12 mouse cellular contexts compared by ENCODE assay signal in genomic region chr3:105127881-105128280, GRCm38 (mm10).
DNase-seq lines count a peak whose midpoint lies in the region; ATAC-seq and TF ChIP-seq lines count a peak whose summit lies in the region.
"Had no signal": no experiment of that assay in that cellular context is flagged by ENCODE, and none has a peak within 500 bp of the region (broad histone marks: within the 10 kb centered on the region; RNA-seq: fewer than 3 reads in every experiment).

No protein-coding gene starts in this region.

- H3K4me3 ChIP-seq in forebrain, embryonic 15.5 days, result no peak overlapping the region
- no peak overlapping the region for H3K4me3 ChIP-seq in forebrain, embryonic 12.5 days (replicated peaks)
- H3K4me3 ChIP-seq in lung, embryonic 14.5 days (ENCODE audit: low read depth, low read length), result no peak overlapping the region
- no peak overlapping the region for H3K4me3 ChIP-seq in forebrain, embryonic 16.5 days (replicated peaks; ENCODE audit: low read length)
- H3K4me3 ChIP-seq in stomach, embryonic 14.5 days (ENCODE audit: low read depth, low read length), result no peak overlapping the region
- no peak overlapping the region for H3K4me3 ChIP-seq in kidney, embryonic 14.5 days (ENCODE audit: low read length)
- H3K4me3 ChIP-seq: heart, embryonic 13.5 days; midbrain, embryonic 12.5 days had no signal

- no peaks in the 10 kb centered on the region for H3K36me3 ChIP-seq in forebrain, embryonic 15.5 days
- H3K36me3 ChIP-seq in forebrain, embryonic 12.5 days (replicated peaks), result no peaks in the 10 kb centered on the region
- no peaks in the 10 kb centered on the region for H3K36me3 ChIP-seq in lung, embryonic 14.5 days (ENCODE audit: insufficient read depth)
- no peaks in the 10 kb centered on the region for H3K36me3 ChIP-seq in forebrain, embryonic 16.5 days (ENCODE audit: control insufficient read depth, insufficient read depth)
- no peaks in the 10 kb centered on the region for H3K36me3 ChIP-seq in stomach, embryonic 14.5 days (ENCODE audit: control insufficient read depth, insufficient read depth, low read length)
- H3K36me3 ChIP-seq in kidney, embryonic 14.5 days (ENCODE audit: control insufficient read depth, insufficient read depth, low read length), result no peaks in the 10 kb centered on the region
- H3K36me3 ChIP-seq: heart, embryonic 13.5 days; midbrain, embryonic 12.5 days had no signal

- no peak for TF ChIP-seq CTCF in lung, embryonic 14.5 days (IDR thresholded peaks at IDR 0.05; ENCODE audit: low read depth)

- no peak overlapping the region for H3K4me2 ChIP-seq in forebrain, embryonic 15.5 days (replicated peaks)
- no peak overlapping the region for H3K4me2 ChIP-seq in forebrain, embryonic 12.5 days
- H3K4me2 ChIP-seq in lung, embryonic 14.5 days, result no peak overlapping the region
- no peak overlapping the region for H3K4me2 ChIP-seq in forebrain, embryonic 16.5 days (ENCODE audit: low read length)
- H3K4me2 ChIP-seq in stomach, embryonic 14.5 days (replicated peaks; ENCODE audit: low read depth, low read length), result no peak overlapping the region
- no peak overlapping the region for H3K4me2 ChIP-seq in kidney, embryonic 14.5 days (replicated peaks; ENCODE audit: low read depth, low read length)
- H3K4me2 ChIP-seq: heart, embryonic 13.5 days; midbrain, embryonic 12.5 days had no signal

- no peak overlapping the region for H3K27ac ChIP-seq in forebrain, embryonic 15.5 days (replicated peaks)
- H3K27ac ChIP-seq in forebrain, embryonic 12.5 days, result no peak overlapping the region
- no peak overlapping the region; the same call in 1 of the 2 replicates for H3K27ac ChIP-seq in lung, embryonic 14.5 days (ENCODE audit: low read depth)
- no peak overlapping the region for H3K27ac ChIP-seq in forebrain, embryonic 16.5 days (ENCODE audit: low read length)
- peak overlapping the region; percentile 87 for H3K27ac ChIP-seq in stomach, embryonic 14.5 days (ENCODE audit: low read length)
- H3K27ac ChIP-seq in kidney, embryonic 14.5 days (ENCODE audit: low read depth, low read length), result no peak overlapping the region
- H3K27ac ChIP-seq: heart, embryonic 13.5 days; midbrain, embryonic 12.5 days had no signal

- H3K9me3 ChIP-seq in forebrain, embryonic 15.5 days, result no peaks in the 10 kb centered on the region
- H3K9me3 ChIP-seq in forebrain, embryonic 12.5 days, result no peaks in the 10 kb centered on the region
- no peaks in the 10 kb centered on the region for H3K9me3 ChIP-seq in lung, embryonic 14.5 days (ENCODE audit: low read depth, low read length)
- H3K9me3 ChIP-seq in forebrain, embryonic 16.5 days (ENCODE audit: control insufficient read depth, low read length), result no peaks in the 10 kb centered on the region
- no peaks in the 10 kb centered on the region for H3K9me3 ChIP-seq in stomach, embryonic 14.5 days (ENCODE audit: control insufficient read depth, low read depth, low read length)
- no peaks in the 10 kb centered on the region; the same call in 1 of the 2 replicates for H3K9me3 ChIP-seq in kidney, embryonic 14.5 days (ENCODE audit: control insufficient read depth, low read length)
- H3K9me3 ChIP-seq: midbrain, embryonic 12.5 days had no signal

- no peaks in the 10 kb centered on the region for H3K27me3 ChIP-seq in forebrain, embryonic 15.5 days
- H3K27me3 ChIP-seq in forebrain, embryonic 12.5 days, result no peaks in the 10 kb centered on the region
- no peaks in the 10 kb centered on the region for H3K27me3 ChIP-seq in lung, embryonic 14.5 days (ENCODE audit: insufficient read depth, low read length)
- H3K27me3 ChIP-seq in forebrain, embryonic 16.5 days (replicated peaks; ENCODE audit: control insufficient read depth, insufficient read depth, low read length), result no peaks in the 10 kb centered on the region
- no peaks in the 10 kb centered on the region for H3K27me3 ChIP-seq in stomach, embryonic 14.5 days (ENCODE audit: control insufficient read depth, insufficient read depth, low read length)
- no peaks in the 10 kb centered on the region for H3K27me3 ChIP-seq in kidney, embryonic 14.5 days (ENCODE audit: control insufficient read depth, insufficient read depth, low read length)
- H3K27me3 ChIP-seq: heart, embryonic 13.5 days; midbrain, embryonic 12.5 days had no signal

- no peak overlapping the region for H3K9ac ChIP-seq in forebrain, embryonic 15.5 days (replicated peaks)
- H3K9ac ChIP-seq in forebrain, embryonic 12.5 days, result no peak overlapping the region
- H3K9ac ChIP-seq in lung, embryonic 14.5 days, result no peak overlapping the region
- no peak overlapping the region for H3K9ac ChIP-seq in forebrain, embryonic 16.5 days (replicated peaks; ENCODE audit: low read depth, low read length)
- no peak overlapping the region for H3K9ac ChIP-seq in stomach, embryonic 14.5 days (replicated peaks; ENCODE audit: low read depth, low read length)
- no peak overlapping the region for H3K9ac ChIP-seq in kidney, embryonic 14.5 days (ENCODE audit: low read depth, low read length)
- H3K9ac ChIP-seq: heart, embryonic 13.5 days; midbrain, embryonic 12.5 days had no signal

- 0 out of 2 replicates have a peak, but pooled peaks have one; percentile 35 for ATAC-seq in forebrain, embryonic 15.5 days (replicated peaks)
- ATAC-seq in forebrain, embryonic 12.5 days (ENCODE audit: low FRiP score), result no peak
- ATAC-seq in lung, embryonic 14.5 days (ENCODE audit: insufficient read depth), result peak; percentile 60; the same call in 1 of the 2 replicates
- peak; percentile 49; the same call in 1 of the 2 replicates for ATAC-seq in forebrain, embryonic 16.5 days
- peak; percentile 35; the same call in 1 of the 2 replicates for ATAC-seq in stomach, embryonic 14.5 days (ENCODE audit: insufficient number of reproducible peaks, insufficient read depth, low FRiP score, low read depth)
- ATAC-seq in kidney, embryonic 14.5 days (ENCODE audit: low FRiP score, low TSS enrichment), result no peak

- 0 out of 2 replicates have a peak, but pooled peaks cover 3% of the 10 kb centered on the region for H3K4me1 ChIP-seq in forebrain, embryonic 15.5 days
- H3K4me1 ChIP-seq in forebrain, embryonic 12.5 days, result peaks cover 5% of the 10 kb centered on the region
- no peaks in the 10 kb centered on the region for H3K4me1 ChIP-seq in lung, embryonic 14.5 days (ENCODE audit: insufficient read depth)
- 0 out of 2 replicates have a peak, but pooled peaks cover 3% of the 10 kb centered on the region for H3K4me1 ChIP-seq in forebrain, embryonic 16.5 days (replicated peaks; ENCODE audit: control insufficient read depth, insufficient read depth, low read length)
- H3K4me1 ChIP-seq in stomach, embryonic 14.5 days (ENCODE audit: control insufficient read depth, insufficient read depth, low read length), result peaks cover 4% of the 10 kb centered on the region; the same call in 1 of the 2 replicates
- H3K4me1 ChIP-seq in kidney, embryonic 14.5 days (ENCODE audit: control insufficient read depth, insufficient read depth, low read length), result 0 out of 2 replicates have a peak, but pooled peaks cover 3% of the 10 kb centered on the region

- 43% methylated on average over 7 of the region's 7 CpGs for WGBS in forebrain, embryonic 15.5 days
- 52% methylated on average over 7 of the region's 7 CpGs for WGBS in forebrain, embryonic 12.5 days
- 30% methylated on average over 7 of the region's 7 CpGs for WGBS in lung, embryonic 14.5 days
- WGBS in forebrain, embryonic 16.5 days, result 36% methylated on average over 7 of the region's 7 CpGs
- 45% methylated on average over 7 of the region's 7 CpGs for WGBS in stomach, embryonic 14.5 days
- WGBS in kidney, embryonic 14.5 days, result 51% methylated on average over 7 of the region's 7 CpGs

- DNase-seq in lung, embryonic 14.5 days, result peak; percentile 50
- DNase-seq in lung, postnatal 25 days (ENCODE audit: low spot score), result no peak
- DNase-seq in lung, adult 18-20 months, result no peak
- DNase-seq: adrenal gland, postnatal 14 days; cerebellum, adult 11-12 months had no signal

Comparison
In these comparisons a context has a peak if more than half of its experiments do, and no peak if none do; other contexts are left out.
1. ATAC-seq: peak in forebrain, embryonic 15.5 days (single experiment), lung, embryonic 14.5 days (single experiment), forebrain, embryonic 16.5 days (single experiment) and stomach, embryonic 14.5 days (single experiment); none in forebrain, embryonic 12.5 days (single experiment) and kidney, embryonic 14.5 days (single experiment).